Mouse (Mus musculus) brown adipose tissue, adult 24 weeks (tissue): Measurements from ENCODE around the gene Tulp3. TPM values are rescaled to one million over a fixed set of nuclear protein-coding genes. Genes with fewer than 3 reads are reported as not detected.
"Not testable (repeated sequence)": the region's sequence is repeated elsewhere in the genome, so short reads cannot be mapped to it uniquely, and the experiment has no call there.

Experiments
- H3K27ac ChIP-seq: fragments of 200-500 bp; replicated peaks from 2 replicates; pipeline ENCODE4 v1.5.1; 2012; ENCODE audit warnings: low read depth, mild to moderate bottlenecking, low read length
- H3K4me1 ChIP-seq: fragments of 200-500 bp; 2 replicates; pipeline ENCODE4 v1.6.1; 2012; ENCODE audit warnings: low read length, mixed read lengths; ENCODE audit not compliant: control insufficient read depth, insufficient read depth, insufficient read length
- H3K4me3 ChIP-seq: fragments of 200-500 bp; 2 replicates; pipeline ENCODE4 v1.5.1; 2012; ENCODE audit warnings: low read depth, mild to moderate bottlenecking, low read length, moderate library complexity; ENCODE audit not compliant: insufficient read depth
- polyA plus RNA-seq: library from polyadenylated mRNA; stranded (reverse); fragments of >200 nt; gene quantifications from 2 replicates; pipeline ENCODE4 v1.2.4, GENCODE M21; 2012; ENCODE audit not compliant: missing spikeins, insufficient read depth, insufficient read length

Tulp3 gene
- 4.2 and 6.4 TPM in 2 replicates for polyA plus RNA-seq

DNA sequence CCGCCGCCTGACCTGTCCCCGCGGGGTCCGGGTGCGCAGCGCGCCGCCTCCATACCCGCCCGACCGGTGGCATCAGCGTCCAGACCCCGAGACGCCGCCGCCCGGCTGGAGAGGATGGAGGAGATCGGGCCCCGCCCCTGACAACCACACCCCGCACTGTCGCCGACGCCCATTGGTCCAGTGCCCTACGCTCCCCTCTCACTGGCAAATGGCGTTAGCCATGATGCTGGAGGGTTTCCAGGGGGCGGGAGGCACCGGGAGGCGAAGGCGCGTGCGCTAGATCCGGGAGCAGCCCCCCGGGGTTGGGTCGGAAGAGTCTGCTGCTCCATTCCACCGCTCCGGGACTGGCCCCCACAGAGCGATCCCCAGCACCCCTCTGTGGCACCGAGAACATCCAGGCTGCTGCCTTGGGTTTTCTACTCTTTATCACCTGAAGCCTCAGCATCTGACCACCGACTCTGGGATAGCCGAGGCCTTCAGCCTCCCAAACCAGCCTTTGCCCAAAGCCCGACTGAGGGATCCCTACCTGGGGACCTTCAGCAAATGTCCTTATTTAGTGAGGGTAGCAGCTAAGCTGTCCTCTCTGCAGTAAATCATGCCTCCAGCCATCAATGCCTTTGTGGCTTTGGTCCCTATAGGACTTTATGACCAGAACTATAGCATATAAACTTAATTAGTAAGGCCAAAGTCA is at the start of gene Tulp3:
Gene Tulp3, minus strand, starts transcription at position 126 of the 691 bp plus-strand sequence.
- Histone ChIP-seq H3K4me3 (peak within 1 kb of the TSS; percentile 66), H3K27ac (no peak within 1 kb of the TSS), H3K4me1 (no peaks in the 10 kb centered on the region)

GRCm38 (mm10) chr6:128404708-128405107 is 49.1 kb upstream of the Tulp3 start:
- Histone ChIP-seq H3K27ac (no peak overlapping the region), H3K4me3 (no peak overlapping the region), H3K4me1 (peaks cover 12% of the 10 kb centered on the region)

GRCm38 (mm10) chr6:128399421-128400185 is 44.0 kb upstream of the Tulp3 start:
- H3K4me1 ChIP-seq = peaks cover 11% of the 10 kb centered on the region
- H3K4me3 ChIP-seq = peak overlapping the region; percentile 12; the same call in 1 of the 2 replicates
- H3K27ac ChIP-seq = no peak overlapping the region; the same call in 1 of the 2 replicates

DNA sequence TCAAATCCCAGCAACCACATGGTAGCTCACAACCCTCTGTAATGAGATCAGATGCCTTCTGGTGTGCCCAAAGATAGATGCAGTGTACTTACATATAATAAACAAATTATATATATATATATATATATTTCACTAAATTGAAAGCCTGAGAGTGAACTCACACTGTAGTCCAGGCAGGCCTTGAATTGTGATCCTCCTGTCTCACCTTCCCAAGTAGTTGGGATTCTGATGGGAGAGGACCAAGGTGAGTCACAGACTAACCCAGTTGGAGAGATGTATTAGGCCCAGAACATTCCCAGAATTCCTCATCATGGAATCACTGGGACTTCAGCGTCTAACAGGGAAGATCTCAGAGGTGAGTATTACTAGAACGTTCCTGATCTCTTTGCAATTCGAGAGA is 43.3 kb upstream of the Tulp3 start, which contains the start of gene Nrip2:
Gene Nrip2, plus strand, starts transcription at position 301 of the 400 bp plus-strand sequence.
- Histone ChIP-seq H3K27ac (no peak within 1 kb of the TSS; the same call in 1 of the 2 replicates), H3K4me1 (peaks cover 7% of the 10 kb centered on the region), H3K4me3 (peak within 1 kb of the TSS; percentile 12; the same call in 1 of the 2 replicates)

DNA sequence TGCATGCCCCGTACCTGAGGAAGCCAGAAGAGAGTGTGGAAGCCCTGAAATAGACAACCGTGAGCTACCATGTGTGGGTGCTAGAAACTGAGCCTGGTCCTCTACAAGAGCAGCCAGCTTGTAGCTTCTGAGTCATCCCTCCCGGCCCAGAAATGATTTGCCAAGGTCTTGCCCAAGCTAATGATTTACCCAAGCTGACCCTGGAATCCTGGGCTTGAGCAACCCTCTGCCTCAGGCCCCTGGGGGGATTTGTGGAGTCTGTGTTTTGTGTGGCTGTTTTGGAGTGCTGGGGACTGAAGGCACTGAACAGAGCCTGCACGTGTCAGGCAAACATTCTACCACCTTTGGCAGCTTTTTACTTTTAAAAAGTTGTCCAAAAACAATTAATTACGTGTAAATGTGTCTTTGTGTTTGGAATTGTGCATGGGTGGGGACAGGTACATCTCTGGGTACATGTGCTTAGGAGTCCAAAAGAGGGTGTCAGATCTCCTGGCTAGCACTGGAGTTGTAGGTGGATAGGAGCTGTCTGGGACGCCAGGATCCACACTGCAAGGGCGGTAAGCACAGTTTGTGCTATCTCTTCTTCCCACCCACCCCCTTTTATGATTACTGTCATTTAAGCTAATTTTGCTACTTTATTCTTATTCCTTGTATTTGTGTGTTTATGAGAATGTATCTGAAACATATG is 42.1 kb upstream of the Tulp3 start:
- no peak overlapping the region for H3K4me3 ChIP-seq
- peaks cover 7% of the 10 kb centered on the region for H3K4me1 ChIP-seq
- H3K27ac ChIP-seq = 0 out of 2 replicates have a peak overlapping the region, but pooled peaks have one; percentile 28

DNA sequence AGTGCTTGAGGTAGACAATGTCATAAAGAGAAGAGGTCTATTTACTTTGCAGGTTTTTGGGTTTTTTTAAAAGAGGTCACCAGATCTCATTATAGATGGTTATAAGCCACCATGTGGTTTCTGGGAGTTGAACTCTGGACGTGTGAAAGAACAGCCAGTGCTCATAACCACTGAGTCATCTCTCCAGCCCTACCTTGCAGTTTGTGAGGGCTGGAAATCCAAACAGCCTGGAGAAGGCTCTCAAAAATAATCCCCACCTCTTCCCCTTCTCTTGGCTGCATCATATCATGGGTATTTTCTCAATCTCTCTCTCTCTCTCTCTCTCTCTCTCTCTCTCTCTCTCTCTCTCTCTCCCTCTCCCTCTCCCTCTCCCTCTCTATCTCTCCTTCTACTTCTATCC is 35.0 kb upstream of the Tulp3 start:
- H3K27ac ChIP-seq = no peak overlapping the region

GRCm38 (mm10) chr6:128389185-128389584 is 33.5 kb upstream of the Tulp3 start:
- Histone ChIP-seq H3K4me3 (no peak overlapping the region), H3K27ac (no peak overlapping the region), H3K4me1 (no peaks in the 10 kb centered on the region)

More for the DNA sequence above, 35.0 kb upstream of the Tulp3 start:
- no peaks in the 10 kb centered on the region for H3K4me1 ChIP-seq
- H3K4me3 ChIP-seq = no peak overlapping the region

DNA sequence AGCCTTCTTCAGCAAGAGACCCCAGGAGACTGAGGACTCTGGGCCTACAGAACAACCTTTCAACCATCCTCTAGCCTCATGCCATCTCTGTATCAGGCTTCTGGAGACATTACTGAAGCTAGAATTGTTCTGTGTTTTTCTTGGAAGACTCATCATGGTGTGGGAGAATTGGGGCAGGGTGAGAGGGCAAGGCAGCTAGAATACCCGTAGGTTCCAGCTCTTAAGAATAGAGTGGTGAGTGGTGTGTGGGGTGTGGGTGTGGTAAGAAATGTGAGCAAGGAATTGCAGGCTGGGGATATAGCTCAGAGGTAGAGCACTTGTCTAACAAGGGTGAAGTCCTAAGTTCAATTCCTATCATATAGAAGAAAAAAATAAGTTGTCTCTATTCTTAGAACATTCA is 29.4 kb upstream of the Tulp3 start:
- no peaks in the 10 kb centered on the region for H3K4me1 ChIP-seq
- no peak overlapping the region for H3K27ac ChIP-seq
- H3K4me3 ChIP-seq = no peak overlapping the region

GRCm38 (mm10) chr6:128383752-128384151 is 28.1 kb upstream of the Tulp3 start:
- no peak overlapping the region for H3K4me3 ChIP-seq
- H3K27ac ChIP-seq = no peak overlapping the region
- no peaks in the 10 kb centered on the region for H3K4me1 ChIP-seq

GRCm38 (mm10) chr6:128381254-128381653 is 25.6 kb upstream of the Tulp3 start:
- H3K4me3 ChIP-seq = no peak overlapping the region
- H3K4me1 ChIP-seq = no peaks in the 10 kb centered on the region
- H3K27ac ChIP-seq = no peak overlapping the region

GRCm38 (mm10) chr6:128380594-128381167 is 25.0 kb upstream of the Tulp3 start:
- H3K27ac ChIP-seq, H3K4me1 ChIP-seq, H3K4me3 ChIP-seq: not testable (repeated sequence)

GRCm38 (mm10) chr6:128379636-128380035 is 24.0 kb upstream of the Tulp3 start:
- Histone ChIP-seq H3K27ac (no peak overlapping the region), H3K4me3 (no peak overlapping the region), H3K4me1 (no peaks in the 10 kb centered on the region)

DNA sequence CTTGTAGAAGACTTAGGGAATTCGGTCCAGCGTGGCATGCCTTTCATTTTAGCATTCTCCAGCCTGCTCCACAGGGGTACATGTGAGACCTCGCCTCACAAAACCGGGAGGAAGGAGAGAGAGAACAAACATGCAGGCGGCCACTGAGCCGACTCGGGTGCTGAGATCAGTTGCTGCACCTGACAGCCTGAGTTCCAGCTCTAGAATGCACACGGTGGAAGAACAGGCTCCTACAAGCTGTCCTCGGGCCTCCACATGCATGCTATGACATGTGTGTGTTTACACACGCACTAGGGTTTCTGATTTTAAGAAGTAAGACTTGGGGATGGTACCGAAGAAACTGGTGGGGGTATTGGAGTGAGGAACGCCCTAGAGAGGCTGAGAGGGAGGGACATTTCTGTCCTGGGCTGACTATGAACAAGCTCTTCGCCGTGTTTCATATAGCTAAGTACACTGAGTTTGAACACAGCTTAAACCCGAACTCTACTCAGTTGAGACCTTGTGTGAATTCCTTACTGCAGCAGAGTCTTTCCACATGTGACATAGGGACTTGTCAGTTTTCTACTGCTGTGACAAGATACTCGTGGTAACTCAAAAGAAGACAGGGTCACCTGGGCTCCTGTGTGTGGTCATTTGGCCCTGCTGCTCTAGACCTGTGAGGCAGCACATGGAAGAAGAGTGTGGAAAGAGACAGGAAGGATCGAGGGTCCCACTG is 20.9 kb upstream of the Tulp3 start:
- H3K4me1 ChIP-seq = no peaks in the 10 kb centered on the region
- H3K27ac ChIP-seq = no peak overlapping the region
- no peak overlapping the region for H3K4me3 ChIP-seq

DNA sequence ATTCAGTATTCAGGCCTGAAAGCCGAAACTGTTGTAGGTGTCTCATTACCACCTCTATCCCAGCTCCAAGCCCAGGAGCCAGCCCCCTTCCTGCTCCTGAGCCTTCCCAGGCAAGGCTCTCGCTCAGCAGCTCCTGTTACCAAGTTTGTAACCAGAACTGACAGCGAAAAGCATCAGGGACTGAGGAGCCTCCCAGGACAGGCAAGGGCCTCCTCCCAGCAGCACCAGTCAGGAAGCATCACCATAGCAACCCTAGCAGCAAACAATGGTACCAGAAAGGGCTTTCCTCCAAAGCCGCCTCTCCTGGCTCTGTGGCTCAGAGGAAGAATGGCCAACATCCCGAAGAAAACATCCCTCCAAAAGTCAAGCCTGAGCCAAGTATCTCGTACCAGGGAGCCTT is 19.5 kb upstream of the Tulp3 start, which contains the start of the genes Tex52 and Gm44596:
Gene Tex52, plus strand, starts transcription at position 265 of the 400 bp plus-strand sequence.
Gene Gm44596, plus strand, starts transcription at position 312 of the 400 bp plus-strand sequence.
- no peak within 1 kb of the TSS for H3K4me3 ChIP-seq
- H3K27ac ChIP-seq = no peak within 1 kb of the TSS
- no peaks in the 10 kb centered on the region for H3K4me1 ChIP-seq
